Mouse (Mus musculus): ENCODE measurements at regions not wholly inside any gene's neighbourhood (a gene's known extent, or its start where the extent isn't known, plus 50 kb on each side); places are given as distances from the start of the nearest gene placed in this dataset.

DNA sequence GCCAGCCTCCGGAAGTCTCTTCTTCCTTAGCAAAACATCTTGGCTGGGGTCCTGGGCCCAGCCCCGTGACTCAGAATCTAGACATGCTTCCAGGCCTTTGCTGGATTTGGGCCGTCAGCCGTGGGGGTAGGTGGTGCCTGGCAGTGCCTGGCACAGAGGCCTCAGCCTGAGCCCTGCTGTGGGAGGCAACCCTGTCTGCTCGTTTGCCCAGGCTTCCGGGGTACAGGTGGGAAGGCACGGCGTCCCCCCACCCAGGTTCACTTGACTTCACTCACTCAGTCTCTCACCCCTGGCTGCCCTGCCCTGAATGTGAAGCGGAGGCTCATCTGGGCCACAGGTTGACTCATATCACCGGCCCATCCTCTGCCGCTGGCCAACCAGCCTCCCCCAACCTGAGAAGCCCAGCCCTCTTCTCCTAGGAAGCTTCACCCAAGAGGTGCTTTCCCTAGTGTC, 99.9 kb upstream of the Tmem189 start:
- TF ChIP-seq GATA1 (IDR thresholded peaks at IDR 0.05; ENCODE audit: borderline replicate concordance, low read length) (no peak), FLI1 (IDR thresholded peaks at IDR 0.05; ENCODE audit: low read length) (no peak)

All from megakaryocyte, embryonic 14.5 days (primary cell).